ENCODE assay signal across 8 mouse cellular contexts in the genomic region with DNA sequence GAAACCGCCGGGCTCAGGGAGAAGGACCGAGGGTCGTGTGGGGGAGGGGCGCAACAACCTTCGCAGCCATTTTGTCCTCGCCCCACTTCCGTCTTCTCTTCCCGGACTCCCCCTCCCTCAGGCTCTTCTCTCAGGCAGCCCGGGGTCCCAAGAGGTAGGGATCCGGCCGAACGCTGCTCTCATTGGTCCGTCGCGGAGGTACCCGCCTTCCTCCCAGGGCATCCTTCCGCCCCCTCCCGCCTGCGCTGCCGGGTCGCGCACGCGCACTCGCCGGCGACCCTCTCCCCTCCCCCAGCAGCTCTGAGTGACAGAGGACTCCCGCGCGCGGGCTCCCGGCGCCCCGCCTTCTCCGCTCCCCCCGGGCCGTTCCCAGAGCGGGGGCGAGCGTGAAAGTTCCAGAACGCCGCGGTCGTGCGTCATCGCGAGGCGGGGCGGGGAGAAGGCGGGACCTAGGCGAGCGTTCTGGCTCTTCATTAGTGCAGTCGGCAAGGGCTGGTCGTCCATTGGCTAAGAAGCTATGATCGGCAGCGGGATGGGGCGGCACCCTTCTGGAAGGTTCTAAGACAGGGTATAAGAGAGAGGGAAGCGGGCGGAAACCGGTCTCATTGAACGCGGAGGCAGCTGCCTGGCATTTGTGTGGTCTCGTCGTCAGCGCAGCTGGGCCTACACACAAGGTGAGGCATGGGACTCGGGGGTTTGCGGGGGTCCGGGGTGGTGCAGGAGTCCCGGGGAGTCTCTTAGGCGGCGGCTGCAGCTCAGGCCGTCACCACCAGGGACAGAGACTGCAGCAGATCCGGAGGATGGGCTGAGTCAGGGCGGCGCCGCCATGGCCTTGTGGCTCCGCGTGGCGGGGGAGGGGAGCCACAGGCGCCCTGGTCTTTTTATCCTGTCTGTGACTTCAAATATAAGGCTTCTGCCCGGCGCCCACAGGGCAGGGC. TPM values are rescaled to one million over a fixed set of nuclear protein-coding genes. Genes with fewer than 3 reads are reported as not detected.
DNase-seq lines count a peak whose midpoint lies in the region; ATAC-seq and TF ChIP-seq lines count a peak whose summit lies in the region.

Gene Hspa8, plus strand, starts transcription at position 310 of the 938 bp plus-strand sequence.

- peak; percentile 94 for ATAC-seq in Patski
- peak; percentile 97 for ATAC-seq in hindbrain, embryonic 13.5 days (ENCODE audit: low FRiP score)

- H3K4me2 ChIP-seq in hindbrain, embryonic 13.5 days, result peak within 1 kb of the TSS; percentile 83

- peak; percentile 92 for DNase-seq in Patski (ENCODE audit: low read depth, low spot score)
- DNase-seq in cerebellum, postnatal 14 days, result peak; percentile 100
- DNase-seq in frontal cortex, postnatal 14 days (ENCODE audit: low spot score in 2 of 2), result peak; percentile 100
- DNase-seq in layer of hippocampus, postnatal 25 days (ENCODE audit: extremely low spot score in 1 of 2, low spot score in 1 of 2), result peak; percentile 97 to 99
- DNase-seq in lung, postnatal 25 days (ENCODE audit: low spot score), result peak; percentile 100
- DNase-seq in retina, embryonic 14.5 days (ENCODE audit: low spot score), result peak; percentile 99
- peak; percentile 100 for DNase-seq in thymus, postnatal 4 days

- POLR2A ChIA-PET in Patski (lab: Charles Lee), result no interaction called here

- no peaks in the 10 kb centered on the region for H3K27me3 ChIP-seq in Patski
- H3K27me3 ChIP-seq in hindbrain, embryonic 13.5 days, result no peaks in the 10 kb centered on the region

- peak within 1 kb of the TSS; percentile 100 for H3K9ac ChIP-seq in hindbrain, embryonic 13.5 days

- in situ Hi-C loops in Patski (cut with MboI; ENCODE audit: low pct_unique_long_range_greater_than_20kb), result loop anchor here (5.0 kb wide), 1 partner anchor 44 kb away; no protein-coding TSS in a partner anchor

- H3K4me1 ChIP-seq in hindbrain, embryonic 13.5 days (replicated peaks), result peaks cover 41% of the 10 kb centered on the region

- H3K27ac ChIP-seq in hindbrain, embryonic 13.5 days, result peak within 1 kb of the TSS; percentile 99

- peaks cover 30% of the 10 kb centered on the region for H3K36me3 ChIP-seq in hindbrain, embryonic 13.5 days

- under 1% methylated on average over 74 of the region's 83 CpGs for WGBS in hindbrain, embryonic 13.5 days

- peak within 1 kb of the TSS; percentile 97 for H3K4me3 ChIP-seq in hindbrain, embryonic 13.5 days

- no peaks in the 10 kb centered on the region for H3K9me3 ChIP-seq in hindbrain, embryonic 13.5 days

- CTCF ChIA-PET in Patski (lab: Charles Lee), result no interaction called here

- no peak for TF ChIP-seq CTCF in Patski (IDR thresholded peaks at IDR 0.05)

RNA-seq across cellular contexts. Expression of gene Hspa8, which starts in this region (rescaled TPM):
- polyA plus RNA-seq in Patski (2021), result 1,252 TPM
- 2,762 and 2,865 TPM in 2 replicates for polyA plus RNA-seq in hindbrain, embryonic 13.5 days (2015; fragmentation: Nextera tagmentation; extraction: Ambion mirVana)
- 1,000 to 10,000 TPM; 2,114 to 2,470 TPM for total RNA-seq in layer of hippocampus, postnatal 25 days (2021)

Comparison
In these comparisons a context has a peak if more than half of its experiments do, and no peak if none do; other contexts are left out.
1. Peak in every context shown above with its lines: DNase-seq, ATAC-seq, H3K4me3 ChIP-seq and H3K27ac ChIP-seq.